ENCODE assay signal across 8 mouse cellular contexts in genomic region chr1:21014463-21014862, GRCm38 (mm10).
A peak's percentile ranks its signal among the peaks of the same experiment; 100 is the strongest.
DNase-seq lines count a peak whose midpoint lies in the region; ATAC-seq and TF ChIP-seq lines count a peak whose summit lies in the region.

No protein-coding gene starts in this region.

- 0 out of 2 replicates have a peak, but pooled peaks have one; percentile 40 for ATAC-seq in limb, embryonic 13.5 days (ENCODE audit: low FRiP score, low read depth)
- ATAC-seq in embryonic facial prominence, embryonic 15.5 days (ENCODE audit: insufficient number of reproducible peaks, low FRiP score, low TSS enrichment, low read depth), result peak; percentile 67; the same call in 1 of the 2 replicates

- no peak for TF ChIP-seq CTCF in layer of hippocampus, adult 2 months (conservative IDR thresholded peaks at IDR 0.05)

- H3K4me2 ChIP-seq in limb, embryonic 13.5 days (replicated peaks), result no peak overlapping the region
- no peak overlapping the region for H3K4me2 ChIP-seq in embryonic facial prominence, embryonic 15.5 days (replicated peaks)

- 57% methylated on average over 8 of the region's 8 CpGs for WGBS in limb, embryonic 13.5 days
- WGBS in limb, embryonic 10.5 days, result 74% methylated on average over 8 of the region's 8 CpGs
- WGBS in embryonic facial prominence, embryonic 15.5 days, result 31% methylated on average over 8 of the region's 8 CpGs

- no peak overlapping the region for H3K27ac ChIP-seq in limb, embryonic 13.5 days
- H3K27ac ChIP-seq in limb, embryonic 10.5 days, result no peak overlapping the region
- H3K27ac ChIP-seq in embryonic facial prominence, embryonic 15.5 days (replicated peaks), result no peak overlapping the region
- no peak overlapping the region for H3K27ac ChIP-seq in layer of hippocampus, adult 2 months

- H3K9me3 ChIP-seq in limb, embryonic 13.5 days, result no peaks in the 10 kb centered on the region
- no peaks in the 10 kb centered on the region for H3K9me3 ChIP-seq in limb, embryonic 10.5 days (replicated peaks)
- H3K9me3 ChIP-seq in embryonic facial prominence, embryonic 15.5 days (replicated peaks), result no peaks in the 10 kb centered on the region

- no peaks in the 10 kb centered on the region for H3K27me3 ChIP-seq in limb, embryonic 13.5 days
- H3K27me3 ChIP-seq in limb, embryonic 10.5 days (ENCODE audit: low read depth, poor library complexity, severe bottlenecking), result no peaks in the 10 kb centered on the region
- no peaks in the 10 kb centered on the region for H3K27me3 ChIP-seq in embryonic facial prominence, embryonic 15.5 days

- peaks cover 38% of the 10 kb centered on the region for H3K36me3 ChIP-seq in limb, embryonic 13.5 days
- H3K36me3 ChIP-seq in limb, embryonic 10.5 days, result peaks cover 31% of the 10 kb centered on the region
- peaks cover 18% of the 10 kb centered on the region for H3K36me3 ChIP-seq in embryonic facial prominence, embryonic 15.5 days

- no peak for DNase-seq in limb, embryonic 10.5 days (ENCODE audit: low spot score)
- DNase-seq in heart, postnatal 36 days, result peak; percentile 59 to 76
- peak; percentile 72 for DNase-seq in lung, postnatal 10 days
- DNase-seq in urinary bladder, postnatal 36 days (ENCODE audit: low spot score in 2 of 2), result peak; percentile 74 to 84
- no peak for DNase-seq in cerebellum, adult 11 months
- no peak for DNase-seq in layer of hippocampus, adult 2 months (ENCODE audit: low spot score in 2 of 2)

- intact Hi-C loops in heart, postnatal 36 days (cut with DNase I), result loop anchor here (5.0 kb wide), 1 partner anchor 63 kb away; the partner anchor contains the start of gene Tram2

- no peak overlapping the region for H3K4me3 ChIP-seq in limb, embryonic 13.5 days
- no peak overlapping the region for H3K4me3 ChIP-seq in limb, embryonic 10.5 days
- no peak overlapping the region for H3K4me3 ChIP-seq in embryonic facial prominence, embryonic 15.5 days (replicated peaks)
- H3K4me3 ChIP-seq in layer of hippocampus, adult 2 months, result no peak overlapping the region

- H3K9ac ChIP-seq in limb, embryonic 13.5 days, result no peak overlapping the region
- H3K9ac ChIP-seq in embryonic facial prominence, embryonic 15.5 days, result no peak overlapping the region

- H3K4me1 ChIP-seq in limb, embryonic 13.5 days, result 0 out of 2 replicates have a peak, but pooled peaks cover 8% of the 10 kb centered on the region
- no peaks in the 10 kb centered on the region for H3K4me1 ChIP-seq in limb, embryonic 10.5 days
- H3K4me1 ChIP-seq in embryonic facial prominence, embryonic 15.5 days, result peaks cover 18% of the 10 kb centered on the region; the same call in 1 of the 2 replicates

Comparison
In these comparisons a context has a peak if more than half of its experiments do, and no peak if none do; other contexts are left out.
1. DNase-seq: peak in heart, postnatal 36 days (2 of 2), lung, postnatal 10 days (single experiment) and urinary bladder, postnatal 36 days (2 of 2); none in limb, embryonic 10.5 days (single experiment), cerebellum, adult 11 months (single experiment) and layer of hippocampus, adult 2 months (0 of 2).